Mouse (Mus musculus): ENCODE measurements around the gene Ccdc92. TPM values are rescaled to one million over a fixed set of nuclear protein-coding genes. Genes with fewer than 3 reads are reported as not detected.

Ccdc92 gene
- 5.4 and 6.1 TPM in 2 replicates for polyA plus RNA-seq (2015; fragmentation: Nextera tagmentation; extraction: Ambion mirVana)

- Histone ChIP-seq H3K27ac (peak within 1 kb of the TSS; percentile 88), H3K27me3 (peaks cover 26% of the 10 kb centered on the region; the same call in 1 of the 2 replicates), H3K9me3 (no peaks in the 10 kb centered on the region), H3K9ac (peak within 1 kb of the TSS; percentile 89), H3K4me1 (peaks cover 20% of the 10 kb centered on the region), H3K4me2 (peak within 1 kb of the TSS; percentile 92), H3K4me3 (peak within 1 kb of the TSS; percentile 99), H3K36me3 (peaks cover 4% of the 10 kb centered on the region; the same call in 1 of the 2 replicates)
- peak; percentile 95 for ATAC-seq (ENCODE audit: insufficient number of reproducible peaks, low FRiP score, low TSS enrichment, low read depth)
- under 1% methylated on average over 75 of the region's 103 CpGs for WGBS
Measured at GRCm38 (mm10) chr5:124862013-124862866, at the start of gene Ccdc92, which contains the start of gene Zfp664. TSS of gene Ccdc92 (minus strand) at chr5:124862424. TSS of gene Zfp664 (plus strand) at chr5:124862691.

- ATAC-seq (ENCODE audit: insufficient number of reproducible peaks, low FRiP score, low TSS enrichment, low read depth) = peak; percentile 68
- Histone ChIP-seq H3K36me3 (no peaks in the 10 kb centered on the region), H3K4me2 (no peak overlapping the region), H3K4me3 (no peak overlapping the region), H3K27me3 (no peaks in the 10 kb centered on the region), H3K9me3 (no peaks in the 10 kb centered on the region), H3K9ac (no peak overlapping the region), H3K4me1 (peaks cover 22% of the 10 kb centered on the region), H3K27ac (no peak overlapping the region)
- WGBS = 19% methylated on average over 5 of the region's 5 CpGs
Measured at GRCm38 (mm10) chr5:124908860-124909259, 46.6 kb upstream of the Ccdc92 start.

- no peak for ATAC-seq (ENCODE audit: insufficient number of reproducible peaks, low FRiP score, low TSS enrichment, low read depth)
Measured at GRCm38 (mm10) chr5:124906890-124907289, 44.7 kb upstream of the Ccdc92 start.

GRCm38 (mm10) chr5:124903852-124904251 is 41.6 kb upstream of the Ccdc92 start:
- H3K4me2 ChIP-seq = no peak overlapping the region
- no peaks in the 10 kb centered on the region for H3K27me3 ChIP-seq
- H3K4me1 ChIP-seq = peaks cover 20% of the 10 kb centered on the region
- no peak overlapping the region for H3K27ac ChIP-seq
- H3K9ac ChIP-seq = no peak overlapping the region
- H3K9me3 ChIP-seq = no peaks in the 10 kb centered on the region
- no peak for ATAC-seq (ENCODE audit: insufficient number of reproducible peaks, low FRiP score, low TSS enrichment, low read depth)
- no peaks in the 10 kb centered on the region for H3K36me3 ChIP-seq
- 87% methylated on average over 4 of the region's 4 CpGs for WGBS
- no peak overlapping the region for H3K4me3 ChIP-seq

More at GRCm38 (mm10) chr5:124906890-124907289, 44.7 kb upstream of the Ccdc92 start:
- no peaks in the 10 kb centered on the region for H3K27me3 ChIP-seq
- H3K9ac ChIP-seq = no peak overlapping the region
- no peak overlapping the region for H3K4me2 ChIP-seq
- 0 out of 2 replicates have a peak, but pooled peaks cover 5% of the 10 kb centered on the region for H3K4me1 ChIP-seq
- no peak overlapping the region for H3K4me3 ChIP-seq
- WGBS = 63% methylated on average over 13 of the region's 13 CpGs
- no peaks in the 10 kb centered on the region for H3K36me3 ChIP-seq
- no peaks in the 10 kb centered on the region for H3K9me3 ChIP-seq
- H3K27ac ChIP-seq = no peak overlapping the region

- peak overlapping the region; percentile 51; the same call in 1 of the 2 replicates for H3K27ac ChIP-seq
- H3K9ac ChIP-seq = no peak overlapping the region
- peaks cover 18% of the 10 kb centered on the region for H3K4me1 ChIP-seq
- H3K4me2 ChIP-seq = no peak overlapping the region
- no peaks in the 10 kb centered on the region for H3K27me3 ChIP-seq
- WGBS = 70% methylated on average over 10 of the region's 10 CpGs
- H3K36me3 ChIP-seq = no peaks in the 10 kb centered on the region
- no peak overlapping the region for H3K4me3 ChIP-seq
- no peak for ATAC-seq (ENCODE audit: insufficient number of reproducible peaks, low FRiP score, low TSS enrichment, low read depth)
- H3K9me3 ChIP-seq = no peaks in the 10 kb centered on the region
Measured at GRCm38 (mm10) chr5:124902195-124902594, 40.0 kb upstream of the Ccdc92 start.

- no peak overlapping the region for H3K4me3 ChIP-seq
- H3K9me3 ChIP-seq = no peaks in the 10 kb centered on the region
- no peak overlapping the region for H3K9ac ChIP-seq
- peaks cover 21% of the 10 kb centered on the region for H3K4me1 ChIP-seq
- ATAC-seq (ENCODE audit: insufficient number of reproducible peaks, low FRiP score, low TSS enrichment, low read depth) = no peak
- H3K36me3 ChIP-seq = no peaks in the 10 kb centered on the region
- no peaks in the 10 kb centered on the region for H3K27me3 ChIP-seq
- 71% methylated on average over 6 of the region's 6 CpGs for WGBS
- H3K27ac ChIP-seq = peak overlapping the region; percentile 51; the same call in 1 of the 2 replicates
- no peak overlapping the region for H3K4me2 ChIP-seq
Measured at GRCm38 (mm10) chr5:124901675-124902074, 39.5 kb upstream of the Ccdc92 start.

- 58% methylated on average over 19 of the region's 19 CpGs for WGBS
- H3K9ac ChIP-seq = no peak overlapping the region
- ATAC-seq (ENCODE audit: insufficient number of reproducible peaks, low FRiP score, low TSS enrichment, low read depth) = no peak
- H3K4me1 ChIP-seq = peaks cover 24% of the 10 kb centered on the region
- H3K9me3 ChIP-seq = no peaks in the 10 kb centered on the region
- H3K36me3 ChIP-seq = no peaks in the 10 kb centered on the region
- H3K27ac ChIP-seq = no peak overlapping the region; the same call in 1 of the 2 replicates
- H3K27me3 ChIP-seq = no peaks in the 10 kb centered on the region
- H3K4me3 ChIP-seq = no peak overlapping the region
- H3K4me2 ChIP-seq = no peak overlapping the region
Measured at GRCm38 (mm10) chr5:124900738-124901490, 38.7 kb upstream of the Ccdc92 start.

- no peaks in the 10 kb centered on the region for H3K36me3 ChIP-seq
- no peak overlapping the region for H3K9ac ChIP-seq
- ATAC-seq (ENCODE audit: insufficient number of reproducible peaks, low FRiP score, low TSS enrichment, low read depth) = no peak; the same call in 1 of the 2 replicates
- H3K9me3 ChIP-seq = no peaks in the 10 kb centered on the region
- H3K27me3 ChIP-seq = no peaks in the 10 kb centered on the region
- peak overlapping the region; percentile 25 for H3K4me3 ChIP-seq
- H3K4me1 ChIP-seq = peaks cover 25% of the 10 kb centered on the region
- peak overlapping the region; percentile 57 for H3K27ac ChIP-seq
- 17% methylated on average over 20 of the region's 20 CpGs for WGBS
- peak overlapping the region; percentile 45 for H3K4me2 ChIP-seq
Measured at GRCm38 (mm10) chr5:124899945-124900631, 37.9 kb upstream of the Ccdc92 start.

GRCm38 (mm10) chr5:124896135-124896534 is 33.9 kb upstream of the Ccdc92 start:
- no peak overlapping the region for H3K4me2 ChIP-seq

GRCm38 (mm10) chr5:124891921-124892370 is 29.7 kb upstream of the Ccdc92 start:
- no peaks in the 10 kb centered on the region for H3K9me3 ChIP-seq
- no peak overlapping the region for H3K9ac ChIP-seq
- H3K4me1 ChIP-seq = peaks cover 6% of the 10 kb centered on the region
- H3K27me3 ChIP-seq = no peaks in the 10 kb centered on the region
- no peak overlapping the region for H3K4me2 ChIP-seq
- no peak overlapping the region for H3K4me3 ChIP-seq
- no peak overlapping the region for H3K27ac ChIP-seq
- ATAC-seq (ENCODE audit: insufficient number of reproducible peaks, low FRiP score, low TSS enrichment, low read depth) = no peak
- H3K36me3 ChIP-seq = peaks cover 24% of the 10 kb centered on the region
- WGBS = 78% methylated on average over 3 of the region's 3 CpGs

More at GRCm38 (mm10) chr5:124896135-124896534, 33.9 kb upstream of the Ccdc92 start:
- Histone ChIP-seq H3K9me3 (no peaks in the 10 kb centered on the region), H3K4me1 (peaks cover 18% of the 10 kb centered on the region), H3K36me3 (no peaks in the 10 kb centered on the region), H3K27ac (peak overlapping the region; percentile 24; the same call in 1 of the 2 replicates), H3K4me3 (no peak overlapping the region), H3K9ac (no peak overlapping the region), H3K27me3 (no peaks in the 10 kb centered on the region)
- ATAC-seq (ENCODE audit: insufficient number of reproducible peaks, low FRiP score, low TSS enrichment, low read depth) = no peak
- 48% methylated on average over 7 of the region's 8 CpGs for WGBS

GRCm38 (mm10) chr5:124888661-124889060 is 26.4 kb upstream of the Ccdc92 start:
- Histone ChIP-seq H3K36me3 (peaks cover 56% of the 10 kb centered on the region), H3K9ac (no peak overlapping the region), H3K4me1 (0 out of 2 replicates have a peak, but pooled peaks cover 3% of the 10 kb centered on the region), H3K27me3 (no peaks in the 10 kb centered on the region), H3K9me3 (no peaks in the 10 kb centered on the region), H3K4me3 (no peak overlapping the region), H3K27ac (no peak overlapping the region), H3K4me2 (no peak overlapping the region)
- ATAC-seq (ENCODE audit: insufficient number of reproducible peaks, low FRiP score, low TSS enrichment, low read depth) = no peak
- 90% methylated on average over 8 of the region's 8 CpGs for WGBS

All from limb, embryonic 15.5 days (tissue).